Comparison of ENCODE assay signal across 8 mouse cellular contexts in the genomic region with DNA sequence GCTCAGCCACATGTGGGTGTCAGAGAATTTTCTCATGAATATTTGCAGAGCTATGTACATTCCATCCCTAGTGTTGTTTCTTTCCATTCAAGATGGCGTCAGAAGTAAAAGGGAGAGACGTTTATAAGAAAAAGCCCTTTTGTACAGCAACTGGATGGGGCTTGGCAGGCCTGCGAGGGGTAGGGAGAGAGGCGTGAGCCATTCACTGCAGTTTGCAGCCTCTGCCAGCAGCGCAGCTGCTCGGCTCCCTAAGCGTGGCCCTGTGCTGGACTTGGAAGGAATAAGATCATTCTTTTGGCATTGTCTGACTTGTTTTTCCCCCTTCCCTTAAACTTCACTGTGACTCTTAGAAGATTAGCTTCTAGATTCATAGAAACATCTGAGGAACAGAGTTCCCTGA. TPM values are rescaled to one million over a fixed set of nuclear protein-coding genes. Genes with fewer than 3 reads are reported as not detected.
DNase-seq lines count a peak whose midpoint lies in the region; ATAC-seq lines count a peak whose summit lies in the region.

No protein-coding gene starts in this region.

- H3K27me3 ChIP-seq in heart, embryonic 11.5 days (ENCODE audit: control insufficient read depth, insufficient read depth, low read length) = no peaks in the 10 kb centered on the region
- no peaks in the 10 kb centered on the region for H3K27me3 ChIP-seq in neural tube, embryonic 15.5 days (replicated peaks)

- H3K4me2 ChIP-seq in heart, embryonic 11.5 days = no peak overlapping the region
- H3K4me2 ChIP-seq in neural tube, embryonic 15.5 days = no peak overlapping the region

- no peaks in the 10 kb centered on the region for H3K9me3 ChIP-seq in heart, embryonic 11.5 days (replicated peaks; ENCODE audit: control insufficient read depth, low read length)
- H3K9me3 ChIP-seq in neural tube, embryonic 15.5 days (replicated peaks) = no peaks in the 10 kb centered on the region

- H3K4me3 ChIP-seq in heart, embryonic 11.5 days (ENCODE audit: low read depth, low read length) = no peak overlapping the region
- H3K4me3 ChIP-seq in neural tube, embryonic 15.5 days (replicated peaks) = no peak overlapping the region

- no peaks in the 10 kb centered on the region for H3K36me3 ChIP-seq in heart, embryonic 11.5 days (ENCODE audit: control insufficient read depth, insufficient read depth, low read length)
- no peaks in the 10 kb centered on the region for H3K36me3 ChIP-seq in neural tube, embryonic 15.5 days

- no peak overlapping the region for H3K27ac ChIP-seq in heart, embryonic 11.5 days (ENCODE audit: low read depth, low read length)
- no peak overlapping the region; the same call in 1 of the 2 replicates for H3K27ac ChIP-seq in neural tube, embryonic 15.5 days (replicated peaks)

- H3K4me1 ChIP-seq in heart, embryonic 11.5 days (ENCODE audit: control insufficient read depth, insufficient read depth, low read length) = no peaks in the 10 kb centered on the region
- no peaks in the 10 kb centered on the region; the same call in 1 of the 2 replicates for H3K4me1 ChIP-seq in neural tube, embryonic 15.5 days

- 75% methylated on average over 7 of the region's 7 CpGs for WGBS in heart, embryonic 11.5 days (ENCODE audit: insufficient replicate concordance)
- WGBS in neural tube, embryonic 15.5 days = 56% methylated on average over 7 of the region's 7 CpGs

- DNase-seq in heart, adult 18-20 months = peak; percentile 68 to 87
- DNase-seq in right cerebral cortex, postnatal 10 days (ENCODE audit: low spot score in 2 of 2) = peak; percentile 48 to 62
- no peak for DNase-seq in right cerebral cortex, postnatal 36 days (ENCODE audit: low spot score in 2 of 2)
- peak; percentile 55 for DNase-seq in layer of hippocampus, adult 9-11 months
- no peak for DNase-seq in spleen, postnatal 4 days (ENCODE audit: low spot score in 2 of 2)
- DNase-seq in adrenal gland, adult 18-20 months (ENCODE audit: low spot score in 2 of 2) = no peak

- ATAC-seq in heart, embryonic 11.5 days (replicated peaks; ENCODE audit: insufficient number of reproducible peaks, low FRiP score, low TSS enrichment) = no peak
- no peak for ATAC-seq in neural tube, embryonic 15.5 days (ENCODE audit: low FRiP score)

- H3K9ac ChIP-seq in heart, embryonic 11.5 days (ENCODE audit: low read depth, low read length) = no peak overlapping the region
- H3K9ac ChIP-seq in neural tube, embryonic 15.5 days (replicated peaks) = no peak overlapping the region

RNA-seq across cellular contexts. Expression of gene Stard9, which starts 14.9 kb away (rescaled TPM):
- 1 to 10 TPM; 4.3 to 5.8 TPM for total RNA-seq in heart, adult 18-20 months (2021)
- polyA plus RNA-seq in heart, embryonic 11.5 days (2014; fragmentation: Nextera tagmentation; extraction: Ambion mirVana) = 2.9 and 4.4 TPM in 2 replicates
- polyA plus RNA-seq in neural tube, embryonic 15.5 days (2015; fragmentation: Nextera tagmentation; extraction: Ambion mirVana) = 4.2 and 4.3 TPM in 2 replicates
- total RNA-seq in adrenal gland, adult 18-20 months (2021) = 1 to 10 TPM; 6.2 to 8.0 TPM

RNA-seq across cellular contexts. Expression of gene Lrrc57, which starts 34.5 kb away (rescaled TPM):
- total RNA-seq in heart, adult 18-20 months (2021) = 10 to 100 TPM; 16.9 to 17.1 TPM
- polyA plus RNA-seq in heart, embryonic 11.5 days (2014; fragmentation: Nextera tagmentation; extraction: Ambion mirVana) = 19.1 and 21.8 TPM in 2 replicates
- 32.7 and 36.7 TPM in 2 replicates for polyA plus RNA-seq in neural tube, embryonic 15.5 days (2015; fragmentation: Nextera tagmentation; extraction: Ambion mirVana)
- total RNA-seq in adrenal gland, adult 18-20 months (2021) = 10 to 100 TPM; 12.5 to 12.8 TPM

RNA-seq across cellular contexts. Expression of gene Haus2, which starts 34.7 kb away (rescaled TPM):
- 10 to 100 TPM in 1 of 2 experiments, 1 to 10 TPM in 1; 9.9 to 11.5 TPM for total RNA-seq in heart, adult 18-20 months (2021)
- polyA plus RNA-seq in heart, embryonic 11.5 days (2014; fragmentation: Nextera tagmentation; extraction: Ambion mirVana) = 20.6 and 21.3 TPM in 2 replicates
- 26.2 and 27.9 TPM in 2 replicates for polyA plus RNA-seq in neural tube, embryonic 15.5 days (2015; fragmentation: Nextera tagmentation; extraction: Ambion mirVana)
- 1 to 10 TPM; 9.0 to 9.3 TPM for total RNA-seq in adrenal gland, adult 18-20 months (2021)

Comparison
In these comparisons a context has a peak if more than half of its experiments do, and no peak if none do; other contexts are left out.
1. DNase-seq: peak in heart, adult 18-20 months (2 of 2), right cerebral cortex, postnatal 10 days (2 of 2) and layer of hippocampus, adult 9-11 months (single experiment); none in right cerebral cortex, postnatal 36 days (0 of 2), spleen, postnatal 4 days (0 of 2) and adrenal gland, adult 18-20 months (0 of 2).